Mouse (Mus musculus) adrenal gland (tissue): ENCODE measurements around the gene Fam217b.

Experiments used
- intact Hi-C: fragments of 180-260 bp; cut with DNase I; formaldehyde crosslinking; loops from one replicate; pipeline ENCODE4 v1.15.1; 2025

The Fam217b gene

GRCm38 (mm10) chr2:178433903-178434302, 19.6 kb downstream of the Fam217b start:
- intact Hi-C loops: no loop called here

DNA sequence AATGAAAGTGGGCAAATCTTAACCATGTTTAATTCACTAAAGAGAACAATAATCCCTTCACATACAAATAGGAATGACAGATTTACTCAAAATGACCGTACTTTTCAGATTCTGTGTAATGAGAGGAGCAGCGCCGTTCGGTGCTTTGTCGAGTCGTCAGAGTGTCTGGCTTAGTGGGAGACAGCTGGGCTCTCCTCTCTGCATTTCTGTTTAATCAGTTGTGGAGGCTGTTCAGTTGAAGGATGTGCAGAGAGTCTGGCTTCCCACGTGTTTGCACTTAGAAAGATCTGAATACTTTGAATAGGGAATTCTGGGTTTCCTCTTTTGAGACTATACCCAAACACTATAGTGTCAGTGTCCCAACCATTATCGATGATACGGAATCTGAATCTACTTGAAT, 23.0 kb downstream of the Fam217b start:
- intact Hi-C loops: no loop called here

GRCm38 (mm10) chr2:178449386-178449785, 35.1 kb downstream of the Fam217b start:
- intact Hi-C loops: no loop called here

- intact Hi-C loops: no loop called here
These were observed 35.9 kb downstream of the Fam217b start for GRCm38 (mm10) chr2:178450236-178450635.

DNA sequence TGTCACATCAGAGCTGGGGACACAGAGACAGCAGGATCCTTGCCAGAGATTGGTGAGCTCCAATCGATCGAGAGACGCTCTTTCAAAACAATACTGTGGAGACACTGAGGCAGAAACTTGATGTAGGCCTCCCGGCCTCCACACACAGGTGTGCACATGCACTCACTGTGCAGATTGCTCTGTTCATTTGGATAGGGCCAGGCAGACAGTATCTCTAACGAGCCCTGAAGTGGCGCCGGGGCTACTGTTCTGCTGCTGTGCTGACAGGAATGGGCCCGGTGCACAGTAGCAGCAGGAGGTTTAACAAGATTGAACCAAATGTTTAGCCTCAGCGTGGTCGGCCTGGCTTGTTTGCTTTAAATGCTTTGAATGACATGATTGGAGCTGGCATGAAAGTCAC, 36.6 kb downstream of the Fam217b start:
- intact Hi-C loops: no loop called here

DNA sequence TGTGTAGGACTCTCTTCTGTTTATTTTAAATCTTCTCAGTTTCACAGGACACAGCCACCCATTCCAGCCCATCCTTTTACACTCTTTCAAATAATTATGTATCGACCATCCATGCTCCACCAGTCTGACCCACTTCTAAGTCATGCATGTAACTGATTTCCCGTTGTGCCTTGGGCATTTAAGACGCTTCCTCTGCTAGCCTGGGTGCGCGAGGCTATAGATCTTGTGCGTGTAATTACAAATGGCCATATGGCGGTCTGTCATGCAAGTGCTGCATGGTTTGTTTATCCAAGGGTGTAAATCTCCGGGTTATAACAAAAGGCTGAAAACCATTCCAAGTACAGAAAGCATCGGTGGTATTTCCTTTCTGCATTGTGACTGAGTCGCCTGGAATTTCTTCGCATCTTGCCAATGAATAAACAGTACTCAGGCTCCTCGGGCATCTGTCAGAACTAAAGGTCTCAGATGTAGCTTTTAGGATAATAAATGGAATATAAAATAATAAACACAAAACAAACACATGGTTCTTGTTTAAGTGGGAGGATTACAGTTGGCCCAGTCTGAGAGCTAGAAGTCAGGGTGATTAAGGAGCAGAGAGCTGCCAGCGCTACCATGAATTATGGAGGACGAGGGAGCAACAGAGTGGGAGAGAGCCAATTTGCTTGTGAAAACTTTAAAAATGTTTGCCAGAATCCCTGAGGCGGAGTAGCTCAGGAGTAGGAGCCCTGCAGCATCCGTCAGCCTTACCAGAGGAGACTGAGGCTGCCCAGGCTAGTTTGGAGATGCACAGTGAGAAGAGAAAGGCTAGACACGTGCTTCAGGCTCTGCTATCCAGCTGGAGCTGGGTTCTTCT, 40.6 kb downstream of the Fam217b start:
- intact Hi-C loops: no loop called here

- intact Hi-C loops: no loop called here
These were observed 43.1 kb downstream of the Fam217b start for GRCm38 (mm10) chr2:178457414-178457813.

GRCm38 (mm10) chr2:178460353-178460752, 46.0 kb downstream of the Fam217b start:
- intact Hi-C loops: no loop called here

- intact Hi-C loops: no loop called here
These were observed 57.5 kb downstream of the Fam217b start for GRCm38 (mm10) chr2:178471546-178472480.

GRCm38 (mm10) chr2:178473916-178474315, 59.6 kb downstream of the Fam217b start:
- intact Hi-C loops: no loop called here
